Mouse (Mus musculus) G1E (cell line): ENCODE measurements around the gene Tbcb.

Experiments
- CTCF ChIP-seq: IDR thresholded peaks from 2 replicates; pipeline ENCODE4 v1.5.1; 2012; ENCODE audit warnings: low read depth, low read length, inconsistent platforms, mixed read lengths
- GATA1 ChIP-seq: IDR thresholded peaks from 2 replicates; pipeline ENCODE4 v1.6.1; 2012; ENCODE audit warnings: borderline replicate concordance, low read length, inconsistent platforms, mixed read lengths
- POLR2AphosphoS5 ChIP-seq: IDR thresholded peaks from 2 replicates; pipeline ENCODE4 v1.6.1; 2012; ENCODE audit warnings: low read depth, low read length, inconsistent platforms; ENCODE audit not compliant: insufficient replicate concordance
- TAL1 ChIP-seq: conservative IDR thresholded peaks from 2 replicates; pipeline ENCODE4 v1.6.1; 2012; ENCODE audit warnings: low read depth, low read length, inconsistent platforms, mixed read lengths

- no peak for TF ChIP-seq CTCF
- no peak for TF ChIP-seq POLR2AphosphoS5
- no peak for TF ChIP-seq GATA1
- no peak for TF ChIP-seq TAL1
These were observed 37.8 kb downstream of the Tbcb start for GRCm38 (mm10) chr7:30194101-30194831.
